Mouse (Mus musculus) liver, adult (tissue): Measurements from ENCODE around the gene Kcnq1.

Experiments used
- GATA4 ChIP-seq: IDR thresholded peaks from 2 replicates; pipeline ENCODE4 v1.6.1; 2014; ENCODE audit warnings: mild to moderate bottlenecking, low read length; ENCODE audit not compliant: insufficient replicate concordance

Gene Kcnq1

DNA sequence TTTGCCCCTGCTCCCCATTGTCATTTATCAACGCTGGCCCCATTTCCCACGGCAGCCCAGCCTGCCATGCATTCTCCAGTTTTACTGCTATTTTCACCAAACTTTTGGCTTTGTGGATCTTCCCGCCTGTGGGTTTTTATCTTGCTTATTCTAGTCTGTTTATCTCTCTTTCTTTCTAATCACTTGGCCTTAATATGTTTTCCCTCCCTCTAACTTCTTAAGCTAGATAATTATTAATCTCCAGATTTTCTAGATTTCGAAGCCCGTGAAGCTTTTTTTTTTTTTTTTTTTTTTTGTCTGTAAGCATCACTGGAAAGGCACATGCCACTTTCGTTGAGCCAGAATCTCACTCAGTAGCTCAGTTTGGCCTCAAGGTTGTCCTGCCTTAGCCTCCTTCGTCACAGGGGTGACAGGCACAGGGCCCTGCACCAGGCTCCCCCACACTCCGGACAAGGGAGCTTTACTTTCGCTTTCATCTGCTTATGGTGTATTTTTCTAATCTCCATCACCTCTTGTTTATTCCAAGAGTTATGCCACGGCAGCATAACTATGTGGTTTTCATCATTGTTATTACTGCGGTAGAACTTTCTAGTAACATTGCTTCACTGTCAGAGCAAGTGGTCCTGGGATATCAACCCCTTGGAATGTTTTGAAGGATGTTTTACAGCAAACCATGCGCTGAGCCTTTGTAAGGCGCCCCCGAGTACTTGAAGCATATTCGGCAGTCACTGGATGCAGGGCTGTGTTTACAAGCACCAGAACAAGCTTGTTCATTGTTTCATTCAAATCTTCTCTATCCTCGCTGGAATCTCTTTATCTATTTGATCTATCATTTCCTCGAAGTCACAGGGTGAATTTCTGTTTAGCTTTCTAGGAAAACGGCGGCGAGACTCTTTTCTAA is 261.5 kb downstream of the Kcnq1 start:
- no peak for TF ChIP-seq GATA4

DNA sequence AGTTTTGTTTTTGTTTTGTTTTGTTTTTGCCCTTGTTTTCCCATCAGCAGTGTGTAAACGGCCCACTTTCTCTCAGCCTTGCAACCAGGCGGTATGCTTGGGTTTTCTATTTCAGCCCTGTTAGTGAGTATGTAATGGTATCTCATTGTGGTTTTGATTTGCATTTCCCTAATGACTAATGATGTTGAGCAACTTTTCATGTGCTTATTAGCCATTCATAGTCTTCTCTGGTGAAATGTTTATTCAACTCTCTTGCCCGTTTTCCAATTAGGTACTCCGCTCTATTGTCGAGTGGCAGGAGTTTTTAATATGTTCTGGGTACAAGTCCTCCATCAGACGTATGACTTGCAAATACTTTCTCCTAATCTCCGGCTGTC is 262.1 kb downstream of the Kcnq1 start:
- TF ChIP-seq GATA4, result no peak

GRCm38 (mm10) chr7:143371336-143371735 is 265.2 kb downstream of the Kcnq1 start:
- no peak for TF ChIP-seq GATA4

GRCm38 (mm10) chr7:143373265-143373664 is 267.1 kb downstream of the Kcnq1 start:
- TF ChIP-seq GATA4, result no peak

- no peak for TF ChIP-seq GATA4
These were observed 269.8 kb downstream of the Kcnq1 start for GRCm38 (mm10) chr7:143375945-143376344.

DNA sequence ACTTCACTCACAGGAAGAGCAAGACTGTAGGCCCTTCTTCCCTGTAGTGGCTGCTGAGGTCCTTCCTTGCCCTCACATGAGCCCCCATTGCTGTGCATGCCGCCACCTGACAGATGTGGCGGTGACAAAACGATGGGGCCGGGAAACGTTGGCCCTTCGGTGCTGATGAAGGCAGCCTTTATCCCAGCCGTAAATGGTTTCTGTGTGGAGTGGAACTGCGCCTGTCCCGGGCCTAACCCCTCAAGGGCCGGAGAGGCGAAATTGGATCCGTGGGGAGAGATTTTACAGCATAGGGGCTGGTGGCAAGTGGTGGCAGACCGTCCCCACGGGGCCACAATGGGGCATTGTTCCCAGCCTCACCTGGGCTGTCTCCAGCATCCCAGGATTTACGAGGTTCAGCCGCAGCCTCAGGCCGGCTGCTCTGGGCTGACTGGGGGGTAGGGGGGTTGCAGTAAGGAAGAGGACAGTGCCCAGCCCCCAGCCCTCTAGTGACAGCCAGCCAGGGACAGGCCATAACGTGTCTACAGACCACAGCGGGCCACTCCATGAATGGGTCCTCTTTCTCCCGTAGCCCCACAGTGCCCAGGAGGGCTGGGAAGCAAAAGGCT is 274.4 kb downstream of the Kcnq1 start:
- no peak for TF ChIP-seq GATA4

GRCm38 (mm10) chr7:143386632-143387031 is 280.5 kb downstream of the Kcnq1 start:
- TF ChIP-seq GATA4, result no peak

DNA sequence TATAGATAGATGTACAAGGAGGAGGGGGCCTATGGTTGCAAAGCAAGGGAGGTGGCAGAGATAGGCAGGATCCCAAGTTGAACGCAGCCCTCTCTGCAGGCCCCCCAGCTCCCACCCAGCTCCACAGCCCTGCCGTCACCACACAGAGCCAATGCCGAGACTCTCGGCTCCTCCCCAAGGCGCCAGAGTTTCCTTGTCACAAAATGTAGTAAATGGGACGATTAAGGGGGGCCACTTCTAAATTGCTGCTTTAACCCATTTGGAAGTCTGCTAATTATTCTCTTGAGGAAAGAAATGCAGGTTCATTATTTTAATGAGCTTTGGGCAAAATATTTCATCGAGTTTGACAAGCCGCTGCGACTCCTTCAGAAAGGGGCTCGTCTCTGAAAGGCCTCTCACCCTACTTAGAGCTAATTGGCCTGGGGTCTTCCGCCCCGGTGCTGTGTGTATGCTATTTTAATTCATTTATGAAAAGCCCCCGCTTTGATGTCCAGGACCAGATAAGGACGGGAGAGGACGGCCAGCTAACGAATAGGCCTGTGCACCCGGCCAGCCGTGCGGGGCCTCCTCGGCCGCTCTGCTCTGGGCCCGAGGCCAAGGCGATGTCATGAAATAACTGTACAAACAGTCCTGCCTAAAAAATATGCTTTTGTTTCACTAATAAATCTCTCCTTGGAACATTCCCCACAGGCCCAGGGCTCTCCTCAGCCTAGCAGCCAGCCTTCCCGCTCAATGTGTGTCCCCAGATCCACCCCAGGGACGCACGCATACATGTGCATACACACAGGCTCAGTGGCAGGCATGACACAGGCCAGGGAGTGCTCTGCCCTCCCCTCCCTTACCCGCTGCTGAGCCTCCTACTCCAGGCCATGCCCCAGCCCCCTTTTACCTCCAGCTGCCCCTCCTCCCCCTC is 282.9 kb downstream of the Kcnq1 start:
- 0 out of 2 replicates have a peak, but pooled peaks have one; percentile 10 for TF ChIP-seq GATA4

DNA sequence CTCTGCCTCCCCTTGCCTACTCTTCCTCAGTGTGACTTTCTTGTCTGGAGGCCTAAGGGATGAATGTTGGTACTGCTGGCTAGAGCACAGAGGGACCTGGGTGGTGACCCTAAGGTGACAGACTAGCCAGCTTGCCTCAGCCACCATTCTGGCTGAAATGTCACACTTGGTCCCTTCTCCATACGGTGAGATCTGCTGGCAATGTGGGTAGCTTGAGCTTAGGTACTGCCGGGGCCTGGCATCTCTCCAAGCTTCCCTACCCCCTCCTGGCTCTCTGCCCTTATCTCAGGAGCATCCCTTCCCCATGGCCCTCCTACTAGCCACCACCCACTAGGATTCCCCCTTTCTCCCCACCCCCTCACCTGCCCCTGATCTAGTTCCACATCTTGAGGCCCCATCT is 283.7 kb downstream of the Kcnq1 start:
- no peak for TF ChIP-seq GATA4

GRCm38 (mm10) chr7:143390277-143390948 is 284.3 kb downstream of the Kcnq1 start:
- no peak for TF ChIP-seq GATA4

DNA sequence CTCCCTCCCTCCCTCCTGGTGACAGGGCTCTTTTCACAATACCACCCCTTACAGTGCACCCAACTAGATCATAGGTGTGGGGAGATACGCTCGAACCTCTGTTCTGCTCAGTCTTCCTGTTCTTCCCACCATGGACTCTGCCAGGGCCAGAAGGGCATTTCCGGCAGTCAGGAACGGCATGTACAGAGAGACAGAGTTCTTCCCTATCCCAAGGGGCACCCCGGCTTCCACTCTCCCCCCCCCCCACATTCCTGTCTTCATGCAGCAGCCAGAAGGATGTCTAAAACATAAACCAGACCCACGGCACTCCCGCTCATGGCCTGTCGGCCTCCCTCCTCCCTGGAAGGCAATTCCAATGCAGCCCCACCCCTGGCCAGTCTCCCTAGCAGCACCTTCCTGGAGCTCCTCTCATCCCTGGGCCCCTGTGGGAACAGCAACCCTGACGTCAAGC is 289.0 kb downstream of the Kcnq1 start:
- TF ChIP-seq GATA4, result no peak

- TF ChIP-seq GATA4, result no peak
These were observed 293.6 kb downstream of the Kcnq1 start for GRCm38 (mm10) chr7:143399756-143400155.

- TF ChIP-seq GATA4, result no peak
These were observed 294.4 kb downstream of the Kcnq1 start for GRCm38 (mm10) chr7:143400599-143400998.

- TF ChIP-seq GATA4, result no peak
These were observed 295.4 kb downstream of the Kcnq1 start for GRCm38 (mm10) chr7:143401429-143402016.

- no peak for TF ChIP-seq GATA4
These were observed 298.1 kb downstream of the Kcnq1 start for GRCm38 (mm10) chr7:143404296-143404695.

GRCm38 (mm10) chr7:143407931-143408501 is 301.9 kb downstream of the Kcnq1 start:
- TF ChIP-seq GATA4, result no peak
